Mouse (Mus musculus) neural tube, embryonic 15.5 days (tissue): ENCODE results near the gene Ptp4a2. TPM values are rescaled to one million over a fixed set of nuclear protein-coding genes. Genes with fewer than 3 reads are reported as not detected.

ENCODE experiments used
- ATAC-seq: fragments of 200-750 bp; cut with Nextera tagmentation; 2 replicates; pipeline ENCODE4 v1.8.0; 2017; ENCODE audit warnings: mild to moderate bottlenecking, moderate TSS enrichment, moderate library complexity; ENCODE audit not compliant: low FRiP score
- H3K27ac ChIP-seq: fragments of 300-500 bp; sonication (generic); replicated peaks from 2 replicates; pipeline ENCODE4 v1.5.1; 2015; ENCODE audit warnings: mild to moderate bottlenecking, inconsistent platforms
- H3K27me3 ChIP-seq: fragments of 300-500 bp; sonication (generic); replicated peaks from 2 replicates; pipeline ENCODE4 v1.6.1; 2015; ENCODE audit warnings: inconsistent platforms
- H3K36me3 ChIP-seq: fragments of 300-500 bp; sonication (generic); 2 replicates; pipeline ENCODE4 v1.6.1; 2015; ENCODE audit warnings: inconsistent platforms
- H3K4me1 ChIP-seq: fragments of 300-500 bp; sonication (generic); 2 replicates; pipeline ENCODE4 v1.6.1; 2015; ENCODE audit warnings: inconsistent platforms
- H3K4me2 ChIP-seq: fragments of 300-500 bp; sonication (generic); 2 replicates; pipeline ENCODE4 v1.6.1; 2015; ENCODE audit warnings: inconsistent platforms, mild to moderate bottlenecking, moderate library complexity
- H3K4me3 ChIP-seq: fragments of 300-500 bp; sonication (generic); replicated peaks from 2 replicates; pipeline ENCODE4 v1.5.1; 2015; ENCODE audit warnings: mild to moderate bottlenecking, inconsistent platforms
- H3K9ac ChIP-seq: fragments of 300-500 bp; sonication (generic); replicated peaks from 2 replicates; pipeline ENCODE4 v1.6.1; 2015; ENCODE audit warnings: mild to moderate bottlenecking, inconsistent platforms
- H3K9me3 ChIP-seq: fragments of 300-500 bp; sonication (generic); replicated peaks from 2 replicates; pipeline ENCODE4 v1.6.1; 2016; ENCODE audit warnings: inconsistent platforms
- WGBS: fragments of 180-500 bp; shearing (Covaris S2); methylation state at CpG from one replicate; pipeline ENCODE4 v1.1.7; 2015; ENCODE audit warnings: mixed read lengths; 5-methylcytosine and 5-hydroxymethylcytosine counted together
- polyA plus RNA-seq: library from polyadenylated mRNA; unstranded; fragments of >200 nt; fragmentation: Nextera tagmentation; extraction: Ambion mirVana; gene quantifications from 2 replicates; pipeline ENCODE4 v1.2.1, GENCODE M21; 2015

Gene Ptp4a2
- polyA plus RNA-seq, 1 experiment from 2014 or later, result 217 TPM

GRCm38 (mm10) chr4:129805059-129805458 is 6.0 kb upstream of the Ptp4a2 start:
- Histone ChIP-seq H3K36me3 (no peaks in the 10 kb centered on the region), H3K9ac (no peak overlapping the region), H3K4me3 (no peak overlapping the region), H3K9me3 (no peaks in the 10 kb centered on the region), H3K4me1 (no peaks in the 10 kb centered on the region), H3K27ac (no peak overlapping the region), H3K4me2 (no peak overlapping the region), H3K27me3 (peaks cover 4% of the 10 kb centered on the region; the same call in 1 of the 2 replicates)
- no peak for ATAC-seq
- 90% methylated on average over 3 of the region's 3 CpGs for WGBS

- H3K4me1 ChIP-seq, result peaks cover 8% of the 10 kb centered on the region
- H3K9me3 ChIP-seq, result no peaks in the 10 kb centered on the region
- H3K9ac ChIP-seq, result no peak overlapping the region
- H3K4me3 ChIP-seq, result no peak overlapping the region
- H3K27me3 ChIP-seq, result peaks cover 5% of the 10 kb centered on the region
- no peak overlapping the region for H3K27ac ChIP-seq
- H3K4me2 ChIP-seq, result no peak overlapping the region
- 72% methylated on average over 14 of the region's 14 CpGs for WGBS
- ATAC-seq, result no peak
- H3K36me3 ChIP-seq, result no peaks in the 10 kb centered on the region
Measured at GRCm38 (mm10) chr4:129811605-129812468, 818 bp downstream of the Ptp4a2 start.

- ATAC-seq, result no peak
- H3K36me3 ChIP-seq, result no peaks in the 10 kb centered on the region
- no peaks in the 10 kb centered on the region for H3K27me3 ChIP-seq
- no peak overlapping the region for H3K9ac ChIP-seq
- peaks cover 24% of the 10 kb centered on the region for H3K4me1 ChIP-seq
- H3K9me3 ChIP-seq, result no peaks in the 10 kb centered on the region
- H3K27ac ChIP-seq, result no peak overlapping the region
- 67% methylated on average over 6 of the region's 6 CpGs for WGBS
- no peak overlapping the region for H3K4me2 ChIP-seq
- H3K4me3 ChIP-seq, result no peak overlapping the region
Measured at GRCm38 (mm10) chr4:129817591-129817990, 6.6 kb downstream of the Ptp4a2 start.

- WGBS, result 76% methylated on average over 10 of the region's 10 CpGs
- no peak for ATAC-seq
- Histone ChIP-seq H3K9ac (no peak overlapping the region), H3K9me3 (no peaks in the 10 kb centered on the region), H3K4me1 (peaks cover 35% of the 10 kb centered on the region), H3K27me3 (no peaks in the 10 kb centered on the region), H3K4me3 (no peak overlapping the region), H3K36me3 (no peaks in the 10 kb centered on the region), H3K4me2 (no peak overlapping the region), H3K27ac (no peak overlapping the region; the same call in 1 of the 2 replicates)
Measured at GRCm38 (mm10) chr4:129818506-129819195, 7.6 kb downstream of the Ptp4a2 start.

GRCm38 (mm10) chr4:129819712-129820336 is 8.8 kb downstream of the Ptp4a2 start:
- Histone ChIP-seq H3K4me3 (peak overlapping the region; percentile 89), H3K9me3 (no peaks in the 10 kb centered on the region), H3K9ac (peak overlapping the region; percentile 94), H3K4me1 (peaks cover 40% of the 10 kb centered on the region), H3K4me2 (peak overlapping the region; percentile 88), H3K27ac (peak overlapping the region; percentile 93), H3K36me3 (no peaks in the 10 kb centered on the region), H3K27me3 (no peaks in the 10 kb centered on the region)
- ATAC-seq, result peak; percentile 95
- WGBS, result under 1% methylated on average over 78 of the region's 83 CpGs

- 0% methylated on average over 37 of the region's 79 CpGs for WGBS
- peaks cover 40% of the 10 kb centered on the region for H3K4me1 ChIP-seq
- H3K9me3 ChIP-seq, result no peaks in the 10 kb centered on the region
- no peaks in the 10 kb centered on the region for H3K36me3 ChIP-seq
- peak overlapping the region; percentile 89 for H3K4me3 ChIP-seq
- peak overlapping the region; percentile 88 for H3K4me2 ChIP-seq
- no peaks in the 10 kb centered on the region for H3K27me3 ChIP-seq
- peak; percentile 87 for ATAC-seq
- peak overlapping the region; percentile 94 for H3K9ac ChIP-seq
- peak overlapping the region; percentile 93 for H3K27ac ChIP-seq
Measured at GRCm38 (mm10) chr4:129820417-129821086, 9.5 kb downstream of the Ptp4a2 start.

- H3K27ac ChIP-seq, result peak overlapping the region; percentile 93
- H3K36me3 ChIP-seq, result no peaks in the 10 kb centered on the region
- H3K4me1 ChIP-seq, result peaks cover 40% of the 10 kb centered on the region
- no peak for ATAC-seq
- H3K4me3 ChIP-seq, result peak overlapping the region; percentile 89
- peak overlapping the region; percentile 94 for H3K9ac ChIP-seq
- no peaks in the 10 kb centered on the region for H3K9me3 ChIP-seq
- WGBS, result 2% methylated on average over 16 of the region's 16 CpGs
- H3K4me2 ChIP-seq, result peak overlapping the region; percentile 88
- no peaks in the 10 kb centered on the region for H3K27me3 ChIP-seq
Measured at GRCm38 (mm10) chr4:129821087-129821616, 10.1 kb downstream of the Ptp4a2 start.

- 57% methylated on average over 3 of the region's 3 CpGs for WGBS
- H3K27me3 ChIP-seq, result no peaks in the 10 kb centered on the region
- H3K4me1 ChIP-seq, result peaks cover 47% of the 10 kb centered on the region
- H3K9me3 ChIP-seq, result no peaks in the 10 kb centered on the region
- no peak for ATAC-seq
- H3K9ac ChIP-seq, result no peak overlapping the region
- H3K27ac ChIP-seq, result no peak overlapping the region
- 0 out of 2 replicates have a peak overlapping the region, but pooled peaks have one; percentile 0 for H3K4me3 ChIP-seq
- no peaks in the 10 kb centered on the region for H3K36me3 ChIP-seq
- peak overlapping the region; percentile 88 for H3K4me2 ChIP-seq
Measured at GRCm38 (mm10) chr4:129822324-129822723, 11.3 kb downstream of the Ptp4a2 start.

GRCm38 (mm10) chr4:129823216-129823810 is 12.3 kb downstream of the Ptp4a2 start:
- WGBS, result 87% methylated on average over 4 of the region's 4 CpGs
- no peak overlapping the region for H3K27ac ChIP-seq
- H3K9me3 ChIP-seq, result no peaks in the 10 kb centered on the region
- no peak overlapping the region for H3K9ac ChIP-seq
- H3K4me1 ChIP-seq, result peaks cover 44% of the 10 kb centered on the region
- ATAC-seq, result no peak
- H3K4me3 ChIP-seq, result no peak overlapping the region
- H3K4me2 ChIP-seq, result no peak overlapping the region
- no peaks in the 10 kb centered on the region for H3K27me3 ChIP-seq
- no peaks in the 10 kb centered on the region for H3K36me3 ChIP-seq

GRCm38 (mm10) chr4:129827611-129828010 is 16.6 kb downstream of the Ptp4a2 start:
- ATAC-seq, result no peak
- Histone ChIP-seq H3K4me2 (no peak overlapping the region), H3K9me3 (no peaks in the 10 kb centered on the region), H3K4me3 (no peak overlapping the region), H3K4me1 (peaks cover 31% of the 10 kb centered on the region), H3K27ac (no peak overlapping the region), H3K9ac (no peak overlapping the region), H3K36me3 (no peaks in the 10 kb centered on the region), H3K27me3 (no peaks in the 10 kb centered on the region)
- 87% methylated on average over 3 of the region's 3 CpGs for WGBS

- Histone ChIP-seq H3K9ac (no peak overlapping the region), H3K9me3 (no peaks in the 10 kb centered on the region), H3K27me3 (no peaks in the 10 kb centered on the region), H3K36me3 (no peaks in the 10 kb centered on the region), H3K4me2 (no peak overlapping the region), H3K4me3 (no peak overlapping the region), H3K4me1 (peaks cover 26% of the 10 kb centered on the region), H3K27ac (no peak overlapping the region)
- no peak for ATAC-seq
- 68% methylated on average over 3 of the region's 3 CpGs for WGBS
Measured at GRCm38 (mm10) chr4:129828081-129828480, 17.1 kb downstream of the Ptp4a2 start.
